Mouse (Mus musculus): ENCODE results near the gene Aurkb. TPM values are rescaled to one million over a fixed set of nuclear protein-coding genes. Genes with fewer than 3 reads are reported as not detected.

The Aurkb gene
- polyA plus RNA-seq, 1 experiment, result 20.3 TPM

DNA sequence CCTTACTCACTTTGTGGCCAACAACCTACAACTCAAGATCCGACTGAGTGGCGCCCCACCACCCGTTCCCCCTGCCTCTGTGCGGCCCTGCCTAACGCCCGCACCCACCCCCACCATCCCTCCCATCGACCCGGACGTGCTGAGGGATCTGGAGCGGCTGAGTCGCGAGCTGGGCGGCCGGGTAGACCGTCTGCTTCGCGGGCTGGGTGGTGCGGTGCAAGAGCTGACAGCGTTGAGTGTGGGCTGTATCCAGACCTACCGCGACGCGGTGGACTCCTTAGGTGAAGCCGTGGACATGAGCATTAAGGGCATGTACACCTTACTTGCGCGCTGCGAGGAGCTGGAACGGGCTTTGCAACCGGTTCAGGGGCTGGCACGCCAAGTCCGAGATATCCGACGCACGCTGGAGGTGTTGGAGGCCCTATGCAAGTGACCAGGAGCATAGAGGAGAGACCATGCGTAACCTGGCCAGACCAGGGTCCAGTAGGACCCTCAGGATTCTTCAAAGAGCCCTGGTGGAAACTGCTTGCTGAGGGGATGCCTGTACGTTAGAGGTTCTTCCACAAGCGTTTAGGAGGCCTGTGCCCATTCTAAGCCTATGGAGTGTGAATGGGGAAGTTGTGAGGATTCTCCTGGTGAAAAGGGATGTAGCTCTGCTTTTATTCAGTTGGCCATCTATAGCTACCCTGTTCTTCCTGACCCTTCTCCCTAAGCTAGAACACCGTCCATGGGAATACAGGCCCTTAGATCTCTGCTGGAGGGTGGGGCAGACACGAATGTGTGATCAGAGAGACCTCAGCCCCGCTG, 15.2 kb downstream of the Aurkb start:
- no peaks in the 10 kb centered on the region for H3K9me3 ChIP-seq (ENCODE audit: control insufficient read depth, low read length)
- TF ChIP-seq TAL1 (IDR thresholded peaks at IDR 0.05; ENCODE audit: low read length) (no peak), GATA1 (IDR thresholded peaks at IDR 0.05; ENCODE audit: low read length) (no peak)
- H3K27me3 ChIP-seq (ENCODE audit: control insufficient read depth), result no peaks in the 10 kb centered on the region
- no peaks in the 10 kb centered on the region for H3K36me3 ChIP-seq (ENCODE audit: control insufficient read depth)
- H3K4me1 ChIP-seq (ENCODE audit: control insufficient read depth), result peaks cover 63% of the 10 kb centered on the region
- H3K4me3 ChIP-seq (replicated peaks), result peak overlapping the region; percentile 77

DNA sequence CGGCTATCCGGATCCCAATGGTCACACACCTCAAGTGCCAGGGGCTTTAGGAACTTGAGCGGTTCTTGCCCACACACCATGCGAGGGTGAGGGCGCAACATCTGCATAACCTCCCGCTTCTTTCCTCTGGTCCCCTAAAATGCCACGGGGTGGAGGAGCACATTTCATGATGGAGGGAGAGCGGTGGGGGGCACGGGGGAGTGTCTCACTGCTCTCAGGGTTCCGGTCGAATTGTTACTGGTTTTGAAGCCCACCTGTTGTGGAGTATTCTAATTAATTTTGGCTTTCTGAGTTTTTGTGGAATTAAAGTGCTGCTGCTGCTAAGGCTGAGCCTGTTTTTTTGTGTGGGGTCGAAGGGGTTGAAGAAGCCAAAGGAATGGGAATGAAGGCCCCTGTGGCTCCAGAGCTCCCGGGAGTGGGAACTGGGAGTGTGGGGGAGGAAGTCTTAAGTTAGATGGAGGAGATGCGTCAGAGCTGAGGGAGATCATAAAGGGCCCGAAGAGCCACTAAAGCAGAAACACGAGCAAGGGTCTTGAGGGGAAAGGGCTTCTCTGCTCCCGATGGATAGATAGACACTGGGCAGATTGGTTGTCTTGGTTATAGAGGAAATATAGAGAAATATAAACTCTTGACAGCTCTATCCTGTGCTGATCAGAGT, 15.9 kb downstream of the Aurkb start:
- Histone ChIP-seq H3K4me3 (replicated peaks) (peak overlapping the region; percentile 77), H3K9me3 (ENCODE audit: control insufficient read depth, low read length) (no peaks in the 10 kb centered on the region), H3K36me3 (ENCODE audit: control insufficient read depth) (no peaks in the 10 kb centered on the region), H3K4me1 (ENCODE audit: control insufficient read depth) (peaks cover 71% of the 10 kb centered on the region), H3K27me3 (ENCODE audit: control insufficient read depth) (no peaks in the 10 kb centered on the region)
- TF ChIP-seq TAL1 (IDR thresholded peaks at IDR 0.05; ENCODE audit: low read length), result no peak
- TF ChIP-seq GATA1 (IDR thresholded peaks at IDR 0.05; ENCODE audit: low read length), result no peak

DNA sequence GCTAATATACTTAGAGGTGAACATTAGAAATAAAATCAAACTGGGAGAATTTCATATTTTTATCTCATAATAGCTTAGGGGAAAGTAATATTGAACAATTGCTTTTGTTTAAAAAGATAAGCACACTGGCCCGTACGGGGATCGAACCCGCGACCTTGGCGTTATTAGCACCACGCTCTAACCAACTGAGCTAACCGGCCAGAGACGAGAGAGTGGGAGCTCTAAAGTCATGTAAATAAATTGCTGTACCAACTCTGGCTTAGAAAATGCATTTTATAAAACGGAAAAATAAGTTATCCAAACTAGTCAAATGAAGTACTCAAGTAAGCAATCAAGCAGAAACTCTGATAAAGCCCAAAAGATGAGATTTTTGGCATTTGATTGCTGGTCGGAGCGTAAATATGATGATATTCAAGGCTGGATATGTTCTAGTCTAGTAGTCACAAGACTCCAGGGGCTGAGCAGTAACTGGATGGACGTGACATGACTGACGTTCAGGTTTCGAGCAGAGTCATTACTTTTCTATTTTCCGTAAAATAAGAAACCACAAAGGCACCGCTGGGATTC, 16.8 kb downstream of the Aurkb start:
- peak overlapping the region; percentile 80 for H3K4me3 ChIP-seq (replicated peaks)
- H3K36me3 ChIP-seq (ENCODE audit: control insufficient read depth), result no peaks in the 10 kb centered on the region
- peaks cover 80% of the 10 kb centered on the region for H3K4me1 ChIP-seq (ENCODE audit: control insufficient read depth)
- no peaks in the 10 kb centered on the region for H3K27me3 ChIP-seq (ENCODE audit: control insufficient read depth)
- H3K9me3 ChIP-seq (ENCODE audit: control insufficient read depth, low read length), result no peaks in the 10 kb centered on the region
- no peak for TF ChIP-seq GATA1 (IDR thresholded peaks at IDR 0.05; ENCODE audit: low read length)
- no peak for TF ChIP-seq TAL1 (IDR thresholded peaks at IDR 0.05; ENCODE audit: low read length)

DNA sequence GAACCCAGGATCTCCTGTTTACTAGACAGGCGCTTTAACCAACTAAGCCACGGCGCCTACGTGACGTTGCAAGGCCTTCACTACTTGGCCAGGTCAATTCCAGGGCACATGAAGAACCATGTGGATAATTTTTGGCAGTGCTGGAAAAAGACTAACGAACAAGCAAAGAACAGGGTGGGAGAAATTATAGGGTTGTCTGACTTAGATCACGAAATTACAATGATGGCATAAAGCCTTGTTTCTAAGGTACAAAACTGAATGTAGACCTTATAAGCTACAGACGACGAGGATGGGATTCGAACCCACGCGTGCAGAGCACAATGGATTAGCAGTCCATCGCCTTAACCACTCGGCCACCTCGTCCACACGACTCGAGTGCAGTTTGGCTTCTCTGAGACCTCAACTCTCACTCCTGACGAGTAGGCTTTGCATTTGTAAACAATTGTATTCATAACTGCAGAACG, 17.3 kb downstream of the Aurkb start:
- H3K4me3 ChIP-seq (replicated peaks), result peak overlapping the region; percentile 80
- no peaks in the 10 kb centered on the region for H3K27me3 ChIP-seq (ENCODE audit: control insufficient read depth)
- H3K4me1 ChIP-seq (ENCODE audit: control insufficient read depth), result peaks cover 82% of the 10 kb centered on the region
- no peak for TF ChIP-seq GATA1 (IDR thresholded peaks at IDR 0.05; ENCODE audit: low read length)
- TF ChIP-seq TAL1 (IDR thresholded peaks at IDR 0.05; ENCODE audit: low read length), result no peak
- no peaks in the 10 kb centered on the region for H3K9me3 ChIP-seq (ENCODE audit: control insufficient read depth, low read length)
- no peaks in the 10 kb centered on the region for H3K36me3 ChIP-seq (ENCODE audit: control insufficient read depth)

DNA sequence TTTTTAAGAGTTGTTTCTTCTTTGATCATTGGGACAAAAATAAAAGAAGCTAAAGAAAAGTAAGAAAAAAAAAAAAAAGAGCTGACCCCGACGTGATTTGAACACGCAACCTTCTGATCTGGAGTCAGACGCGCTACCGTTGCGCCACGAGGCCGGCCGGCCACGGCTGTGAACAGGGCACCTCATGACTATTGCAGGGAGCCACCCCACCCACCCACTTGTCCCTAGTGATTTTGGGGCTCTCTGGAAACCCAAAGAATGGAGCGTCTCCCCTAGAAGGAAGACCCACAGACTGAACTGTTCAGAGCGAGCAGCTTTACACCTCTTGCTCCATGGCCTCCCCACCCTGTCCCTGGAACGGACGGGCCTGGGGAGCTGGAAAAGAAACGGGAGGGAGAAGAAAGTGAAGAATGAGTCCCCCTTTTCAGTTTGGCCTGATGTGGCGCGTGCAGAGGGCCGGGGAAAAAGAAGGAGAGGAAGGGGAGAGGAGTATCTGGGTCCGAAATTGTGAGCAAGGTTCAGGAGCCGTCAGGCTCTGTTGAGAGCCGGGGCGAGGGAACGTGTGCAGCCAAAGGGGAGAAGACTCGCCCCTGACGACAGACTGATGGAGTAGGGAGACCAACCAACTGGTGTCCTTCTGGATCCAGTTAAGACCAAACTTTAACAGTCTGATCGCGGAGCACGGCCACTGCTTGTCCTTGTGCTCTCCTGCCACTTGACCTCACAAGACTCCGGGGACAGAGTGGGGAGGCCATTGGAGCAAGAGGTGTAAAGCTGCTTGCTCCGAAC, 18.2 kb downstream of the Aurkb start:
- TF ChIP-seq GATA1 (IDR thresholded peaks at IDR 0.05; ENCODE audit: low read length), result no peak
- TF ChIP-seq TAL1 (IDR thresholded peaks at IDR 0.05; ENCODE audit: low read length), result no peak
- H3K9me3 ChIP-seq (ENCODE audit: control insufficient read depth, low read length), result no peaks in the 10 kb centered on the region
- peak overlapping the region; percentile 80 for H3K4me3 ChIP-seq (replicated peaks)
- no peaks in the 10 kb centered on the region for H3K27me3 ChIP-seq (ENCODE audit: control insufficient read depth)
- H3K4me1 ChIP-seq (ENCODE audit: control insufficient read depth), result peaks cover 74% of the 10 kb centered on the region
- no peaks in the 10 kb centered on the region for H3K36me3 ChIP-seq (ENCODE audit: control insufficient read depth)

DNA sequence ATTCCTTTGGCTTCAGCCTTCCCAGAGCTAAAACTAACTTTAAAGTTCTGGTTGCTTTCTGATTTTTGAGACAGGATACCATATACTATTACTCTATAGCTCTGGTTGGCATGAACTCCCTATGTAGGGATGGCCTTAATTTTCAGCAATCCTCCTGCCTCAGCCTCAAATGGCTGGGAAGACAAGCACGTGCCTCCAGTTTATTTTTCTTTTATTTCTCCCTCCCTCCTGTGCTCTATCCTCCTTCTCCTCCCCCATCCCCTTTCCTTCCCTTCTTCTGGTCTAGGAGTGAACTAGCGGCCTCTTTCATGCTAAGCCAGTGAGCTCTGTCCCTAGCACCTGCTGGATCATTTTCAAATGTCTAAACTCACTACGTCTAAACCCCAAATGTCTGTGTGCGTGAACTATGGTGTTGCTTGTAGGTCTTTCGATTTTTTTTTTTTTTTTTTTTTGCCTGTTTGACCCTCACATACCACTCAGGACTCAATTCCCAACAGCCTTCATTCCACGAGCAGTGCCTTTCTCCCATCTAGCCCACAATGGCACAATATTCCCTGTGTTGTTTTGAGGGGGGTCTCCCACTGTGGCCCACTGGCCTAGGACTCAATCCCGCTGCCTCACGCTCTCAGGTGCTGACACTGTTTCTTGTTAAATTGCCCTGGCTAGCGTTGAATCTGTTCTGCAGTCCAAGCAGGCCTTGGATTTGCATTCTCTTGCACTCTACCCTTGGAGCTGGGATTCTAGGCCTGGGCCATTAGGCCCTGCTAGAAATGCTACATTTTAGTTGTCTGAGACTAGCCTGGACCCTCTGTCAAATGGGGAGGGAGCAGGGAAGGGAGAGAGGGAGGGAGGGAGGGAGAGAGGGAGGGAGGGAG, 19.0 kb downstream of the Aurkb start:
- H3K4me1 ChIP-seq (ENCODE audit: control insufficient read depth), result peaks cover 74% of the 10 kb centered on the region

DNA sequence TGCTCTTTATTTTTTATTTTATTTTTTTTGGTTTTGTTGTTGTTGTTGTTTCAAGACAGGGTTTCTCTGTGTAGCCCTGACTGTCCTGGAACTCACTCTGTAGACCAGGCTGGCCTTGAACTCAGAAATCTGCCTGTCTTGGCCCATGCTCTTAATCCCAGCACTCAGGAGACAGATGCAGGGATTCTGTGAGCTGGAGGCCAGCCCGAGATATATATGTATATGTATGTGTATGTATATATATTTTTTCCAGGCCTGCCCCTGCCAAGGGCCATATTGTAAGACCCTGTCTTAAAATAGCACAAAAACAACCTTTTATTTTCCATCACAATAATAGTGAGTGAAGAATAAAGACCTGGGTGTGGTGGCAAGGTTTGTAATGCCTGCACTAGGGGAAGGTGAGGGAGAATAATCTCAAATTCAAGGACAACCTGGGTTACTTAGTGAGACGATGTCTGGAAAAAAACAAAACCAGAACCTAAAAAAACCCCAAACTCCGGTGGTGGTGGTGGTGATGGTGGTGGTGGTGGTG, 20.0 kb downstream of the Aurkb start:
- Histone ChIP-seq H3K4me1 (ENCODE audit: control insufficient read depth) (peaks cover 75% of the 10 kb centered on the region), H3K27me3 (ENCODE audit: control insufficient read depth) (no peaks in the 10 kb centered on the region), H3K36me3 (ENCODE audit: control insufficient read depth) (no peaks in the 10 kb centered on the region), H3K4me3 (replicated peaks) (peak overlapping the region; percentile 69), H3K9me3 (ENCODE audit: control insufficient read depth, low read length) (no peaks in the 10 kb centered on the region)
- TF ChIP-seq TAL1 (IDR thresholded peaks at IDR 0.05; ENCODE audit: low read length) (no peak), GATA1 (IDR thresholded peaks at IDR 0.05; ENCODE audit: low read length) (no peak)

More for the DNA sequence above, 19.0 kb downstream of the Aurkb start:
- H3K4me3 ChIP-seq (replicated peaks), result peak overlapping the region; percentile 80
- TF ChIP-seq GATA1 (IDR thresholded peaks at IDR 0.05; ENCODE audit: low read length) (no peak), TAL1 (IDR thresholded peaks at IDR 0.05; ENCODE audit: low read length) (no peak)
- H3K27me3 ChIP-seq (ENCODE audit: control insufficient read depth), result no peaks in the 10 kb centered on the region
- H3K36me3 ChIP-seq (ENCODE audit: control insufficient read depth), result no peaks in the 10 kb centered on the region
- H3K9me3 ChIP-seq (ENCODE audit: control insufficient read depth, low read length), result no peaks in the 10 kb centered on the region

All from erythroblast, embryonic 14.5 days (primary cell).